Mouse (Mus musculus) liver, adult 2 months (tissue): ENCODE measurements around the gene Phf1.

Source experiments
- CTCF ChIP-seq: fragments of 200-500 bp; IDR thresholded peaks from 2 replicates; pipeline ENCODE4 v1.5.1; 2011; ENCODE audit warnings: low read depth, low read length, control low read depth
- POLR2A ChIP-seq: fragments of 200-500 bp; IDR thresholded peaks from 2 replicates; pipeline ENCODE4 v1.6.1; 2011; ENCODE audit warnings: low read length, control low read depth; ENCODE audit not compliant: insufficient read depth; ENCODE audit errors: extremely low read depth

DNA sequence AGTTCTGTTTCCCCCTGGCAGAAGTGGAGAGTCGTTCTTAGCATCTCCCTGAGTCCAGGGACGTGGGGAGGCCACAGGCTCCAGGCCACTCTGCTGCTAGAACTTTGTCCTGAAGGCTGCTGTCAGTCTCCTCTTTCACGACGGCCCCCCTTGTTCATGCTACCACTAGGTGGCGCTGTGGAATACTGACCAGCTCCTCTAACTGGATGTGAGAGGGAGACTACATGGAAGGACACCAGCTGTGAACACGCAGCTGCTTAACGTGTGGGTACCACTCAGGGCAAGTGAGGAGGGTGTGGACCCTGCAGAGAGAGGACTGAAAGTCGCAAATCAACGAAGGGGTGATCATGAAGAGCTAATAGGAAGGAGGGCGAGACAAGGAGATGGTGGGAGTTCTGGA is 37.3 kb upstream of the Phf1 start:
- TF ChIP-seq CTCF, result peak; percentile 82
- no peak for TF ChIP-seq POLR2A
